Mouse (Mus musculus) embryonic fibroblast, embryonic 13.5 days (primary cell): Measurements from ENCODE around the gene B430305J03Rik.

Source experiments
- CTCF ChIP-seq: IDR thresholded peaks from 2 replicates; pipeline ENCODE4 v1.5.1; 2011; ENCODE audit warnings: mild to moderate bottlenecking, control low read depth, low read length, moderate library complexity, borderline replicate concordance; ENCODE audit not compliant: insufficient read depth
- POLR2A ChIP-seq: IDR thresholded peaks from 2 replicates; pipeline ENCODE4 v1.6.1; 2011; ENCODE audit warnings: low read depth, mild to moderate bottlenecking, control low read depth, low read length, moderate library complexity

GRCm38 (mm10) chr3:61391564-61391963 is 25.8 kb upstream of the B430305J03Rik start:
- TF ChIP-seq CTCF = no peak
- no peak for TF ChIP-seq POLR2A
